Mouse (Mus musculus): ENCODE measurements around the gene Fam178b.

DNA sequence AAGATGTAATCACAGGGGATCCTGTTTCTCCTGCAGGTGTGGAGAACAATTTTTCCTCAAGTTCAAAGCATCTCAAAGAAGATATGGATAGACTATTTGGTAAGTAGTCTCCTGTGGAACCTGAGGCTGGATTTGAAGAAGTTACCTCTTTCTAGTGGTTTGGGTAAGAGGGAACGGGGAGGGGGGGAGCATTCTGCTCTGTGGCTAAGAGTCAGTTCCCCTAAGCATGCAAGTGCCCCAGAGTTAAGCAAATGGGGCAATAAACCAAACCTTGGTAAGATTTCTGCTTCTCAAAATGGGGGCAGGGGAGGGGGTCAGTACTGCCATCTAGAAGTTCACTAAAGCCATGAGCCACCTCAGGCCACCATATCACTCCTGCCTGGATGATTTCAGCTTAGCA lies 35.8 kb upstream of the Fam178b start:
- TF ChIP-seq CTCF (IDR thresholded peaks at IDR 0.05; ENCODE audit: low read depth, low read length) (no peak), GATA1 (IDR thresholded peaks at IDR 0.05; ENCODE audit: borderline replicate concordance, low read length) (no peak)

Measured in G1E (cell line).